In genomic region chr8:35773508-35773907, GRCm38 (mm10) we compare ENCODE assay signal across 12 mouse cellular contexts. TPM values are rescaled to one million over a fixed set of nuclear protein-coding genes. Genes with fewer than 3 reads are reported as not detected.
DNase-seq lines count a peak whose midpoint lies in the region; ATAC-seq lines count a peak whose summit lies in the region.
"Had no signal": no experiment of that assay in that cellular context is flagged by ENCODE, and none has a peak within 500 bp of the region (broad histone marks: within the 10 kb centered on the region; RNA-seq: fewer than 3 reads in every experiment).

No protein-coding gene starts in this region.

- no peaks in the 10 kb centered on the region for H3K36me3 ChIP-seq in forebrain, embryonic 16.5 days (ENCODE audit: control insufficient read depth, insufficient read depth)
- H3K36me3 ChIP-seq in forebrain, embryonic 11.5 days (ENCODE audit: control insufficient read depth, insufficient read depth, low read length): no peaks in the 10 kb centered on the region
- no peaks in the 10 kb centered on the region for H3K36me3 ChIP-seq in neural tube, embryonic 13.5 days
- H3K36me3 ChIP-seq: limb, embryonic 15.5 days had no signal

- DNase-seq in forebrain, embryonic 11.5 days (ENCODE audit: low spot score): no peak
- DNase-seq in layer of hippocampus, adult 9-11 months: peak; percentile 20
- no peak for DNase-seq in layer of hippocampus, adult 9-10 months (ENCODE audit: low spot score)
- peak; percentile 53 to 62 for DNase-seq in cerebellum, postnatal 10 days
- DNase-seq in ovary, postnatal 10 days (ENCODE audit: low spot score): no peak
- DNase-seq in kidney, postnatal 25 days: no peak
- DNase-seq: heart, postnatal 4 days; lung, postnatal 36 days had no signal

- no peak overlapping the region for H3K9ac ChIP-seq in forebrain, embryonic 16.5 days (replicated peaks; ENCODE audit: low read depth, low read length)
- H3K9ac ChIP-seq in forebrain, embryonic 11.5 days (ENCODE audit: low read length): no peak overlapping the region
- no peak overlapping the region for H3K9ac ChIP-seq in neural tube, embryonic 13.5 days
- H3K9ac ChIP-seq: limb, embryonic 15.5 days had no signal

- H3K4me2 ChIP-seq in forebrain, embryonic 16.5 days (ENCODE audit: low read length): no peak overlapping the region
- H3K4me2 ChIP-seq in forebrain, embryonic 11.5 days (ENCODE audit: low read depth, low read length, severe bottlenecking): no peak overlapping the region
- H3K4me2 ChIP-seq in neural tube, embryonic 13.5 days: peak overlapping the region; percentile 25; the same call in 1 of the 2 replicates
- H3K4me2 ChIP-seq: limb, embryonic 15.5 days had no signal

- H3K9me3 ChIP-seq in forebrain, embryonic 16.5 days (ENCODE audit: control insufficient read depth, low read length): no peaks in the 10 kb centered on the region
- H3K9me3 ChIP-seq in forebrain, embryonic 11.5 days (ENCODE audit: control insufficient read depth, low read length): no peaks in the 10 kb centered on the region
- no peaks in the 10 kb centered on the region for H3K9me3 ChIP-seq in neural tube, embryonic 13.5 days
- H3K9me3 ChIP-seq: limb, embryonic 15.5 days had no signal

- peak; percentile 84 for ATAC-seq in forebrain, embryonic 16.5 days
- ATAC-seq in forebrain, embryonic 11.5 days (replicated peaks; ENCODE audit: low FRiP score): no peak
- ATAC-seq in neural tube, embryonic 13.5 days (ENCODE audit: low read depth): peak; percentile 86

- no peaks in the 10 kb centered on the region for H3K4me1 ChIP-seq in forebrain, embryonic 16.5 days (replicated peaks; ENCODE audit: control insufficient read depth, insufficient read depth, low read length)
- no peaks in the 10 kb centered on the region for H3K4me1 ChIP-seq in forebrain, embryonic 11.5 days (replicated peaks; ENCODE audit: control insufficient read depth, insufficient read depth, low read length)
- H3K4me1 ChIP-seq in neural tube, embryonic 13.5 days (replicated peaks): peaks cover 10% of the 10 kb centered on the region; the same call in 1 of the 2 replicates
- H3K4me1 ChIP-seq: limb, embryonic 15.5 days had no signal

- WGBS in forebrain, embryonic 16.5 days: 29% methylated on average over 7 of the region's 7 CpGs
- 54% methylated on average over 7 of the region's 7 CpGs for WGBS in forebrain, embryonic 11.5 days
- 19% methylated on average over 7 of the region's 7 CpGs for WGBS in neural tube, embryonic 13.5 days

- H3K4me3 ChIP-seq in forebrain, embryonic 16.5 days (replicated peaks; ENCODE audit: low read length): no peak overlapping the region
- no peak overlapping the region for H3K4me3 ChIP-seq in forebrain, embryonic 11.5 days (ENCODE audit: low read depth, low read length)
- H3K4me3 ChIP-seq in neural tube, embryonic 13.5 days: no peak overlapping the region
- H3K4me3 ChIP-seq: limb, embryonic 15.5 days had no signal

- no peaks in the 10 kb centered on the region for H3K27me3 ChIP-seq in forebrain, embryonic 16.5 days (replicated peaks; ENCODE audit: control insufficient read depth, insufficient read depth, low read length)
- H3K27me3 ChIP-seq in forebrain, embryonic 11.5 days (ENCODE audit: control insufficient read depth, insufficient read depth, low read length): no peaks in the 10 kb centered on the region
- no peaks in the 10 kb centered on the region for H3K27me3 ChIP-seq in neural tube, embryonic 13.5 days
- H3K27me3 ChIP-seq: limb, embryonic 15.5 days had no signal

- H3K27ac ChIP-seq in forebrain, embryonic 16.5 days (ENCODE audit: low read length): no peak overlapping the region
- H3K27ac ChIP-seq in forebrain, embryonic 11.5 days (ENCODE audit: low read depth, low read length): no peak overlapping the region
- H3K27ac ChIP-seq in neural tube, embryonic 13.5 days (replicated peaks): no peak overlapping the region
- H3K27ac ChIP-seq: limb, embryonic 15.5 days had no signal

RNA-seq across cellular contexts. Expression of gene Gm19410, which starts 7.9 kb away (rescaled TPM):
- 0.16 and 0.19 TPM in 2 replicates for polyA plus RNA-seq in forebrain, embryonic 16.5 days (2015; fragmentation: Nextera tagmentation; extraction: Ambion mirVana)
- not detected in 2 replicates for polyA plus RNA-seq in forebrain, embryonic 11.5 days (2014; fragmentation: Nextera tagmentation; extraction: Ambion mirVana)
- polyA plus RNA-seq in neural tube, embryonic 13.5 days (2015; fragmentation: Nextera tagmentation; extraction: Ambion mirVana): 0.04 TPM in 2 replicates
- polyA plus RNA-seq: C2C12 had no signal

Comparison
In these comparisons a context has a peak if more than half of its experiments do, and no peak if none do; other contexts are left out.
1. DNase-seq: peak in layer of hippocampus, adult 9-11 months (single experiment) and cerebellum, postnatal 10 days (2 of 2); none in forebrain, embryonic 11.5 days (single experiment), layer of hippocampus, adult 9-10 months (single experiment), ovary, postnatal 10 days (single experiment) and kidney, postnatal 25 days (0 of 2).